Mouse (Mus musculus) C2C12 (cell line): ENCODE results near the gene Sox2. TPM values are rescaled to one million over a fixed set of nuclear protein-coding genes. Genes with fewer than 3 reads are reported as not detected.

Experiments used
- H3K27me3 ChIP-seq: one replicate; pipeline ENCODE4 v1.6.1; 2011; ENCODE audit not compliant: control insufficient read depth, insufficient read depth, insufficient read length
- H3K36me3 ChIP-seq: one replicate; pipeline ENCODE4 v1.6.1; 2011; ENCODE audit not compliant: control insufficient read depth, insufficient read depth
- H3K4me3 ChIP-seq: one replicate; pipeline ENCODE4 v1.5.1; 2011; ENCODE audit warnings: mild to moderate bottlenecking, control low read depth; ENCODE audit not compliant: poor library complexity, insufficient read depth, severe bottlenecking
- H3K79me2 ChIP-seq: one replicate; pipeline ENCODE4 v1.6.1; 2011; ENCODE audit not compliant: control insufficient read depth, insufficient read depth
- H3K79me3 ChIP-seq: one replicate; pipeline ENCODE4 v1.6.1; 2011; ENCODE audit warnings: low read depth, control low read depth
- H3ac ChIP-seq: one replicate; pipeline ENCODE3; 2011; ENCODE audit warnings: low read depth; ENCODE audit not compliant: control insufficient read depth, insufficient read length
- CEBPB ChIP-seq: IDR thresholded peaks from one replicate; pipeline ENCODE4 v1.6.1; 2011; ENCODE audit warnings: low read depth, mild to moderate bottlenecking, control low read depth, moderate library complexity
- CTCF ChIP-seq: IDR thresholded peaks from one replicate; pipeline ENCODE4 v1.5.1; 2011; ENCODE audit not compliant: control insufficient read depth, insufficient read depth, insufficient read length
- FOSL1 ChIP-seq: IDR thresholded peaks from one replicate; pipeline ENCODE4 v1.8.0; 2011; ENCODE audit warnings: mild to moderate bottlenecking, low read length; ENCODE audit not compliant: poor library complexity, insufficient read depth, severe bottlenecking
- MAX ChIP-seq: IDR thresholded peaks from one replicate; pipeline ENCODE4 v1.6.1; 2011; ENCODE audit warnings: mild to moderate bottlenecking, control low read depth
- MYOD1 ChIP-seq: IDR thresholded peaks from one replicate; pipeline ENCODE4 v1.6.1; 2011; ENCODE audit warnings: low read depth; ENCODE audit not compliant: control insufficient read depth, insufficient read length
- MYOG ChIP-seq: IDR thresholded peaks from one replicate; pipeline ENCODE4 v1.6.1; 2011; ENCODE audit not compliant: control insufficient read depth, insufficient read length; ENCODE audit errors: extremely low read depth
- USF1 ChIP-seq: IDR thresholded peaks from one replicate; pipeline ENCODE4 v1.6.1; 2011; ENCODE audit warnings: low read depth, mild to moderate bottlenecking, control low read depth, moderate library complexity
- polyA plus RNA-seq: library from polyadenylated mRNA; unstranded; fragments of >200 nt; fragmentation: generic; extraction: Trizol; gene quantifications from one replicate; pipeline ENCODE4 v1.2.1, GENCODE M21; 2012; ENCODE audit warnings: missing spikeins

Gene Sox2
- polyA plus RNA-seq, 1 experiment, result 0.01 TPM

GRCm38 (mm10) chr3:34624721-34625270 is 25.4 kb upstream of the Sox2 start:
- Histone ChIP-seq H3K79me2 (no peaks in the 10 kb centered on the region), H3K79me3 (no peaks in the 10 kb centered on the region), H3K27me3 (peaks cover 6% of the 10 kb centered on the region), H3K4me3 (no peak overlapping the region), H3K36me3 (no peaks in the 10 kb centered on the region), H3ac (no peak overlapping the region)
- no peak for TF ChIP-seq MYOG
- TF ChIP-seq MYOD1, result no peak
- TF ChIP-seq CEBPB, result no peak
- TF ChIP-seq USF1, result no peak
- TF ChIP-seq CTCF, result no peak
- TF ChIP-seq MAX, result no peak
- no peak for TF ChIP-seq FOSL1

DNA sequence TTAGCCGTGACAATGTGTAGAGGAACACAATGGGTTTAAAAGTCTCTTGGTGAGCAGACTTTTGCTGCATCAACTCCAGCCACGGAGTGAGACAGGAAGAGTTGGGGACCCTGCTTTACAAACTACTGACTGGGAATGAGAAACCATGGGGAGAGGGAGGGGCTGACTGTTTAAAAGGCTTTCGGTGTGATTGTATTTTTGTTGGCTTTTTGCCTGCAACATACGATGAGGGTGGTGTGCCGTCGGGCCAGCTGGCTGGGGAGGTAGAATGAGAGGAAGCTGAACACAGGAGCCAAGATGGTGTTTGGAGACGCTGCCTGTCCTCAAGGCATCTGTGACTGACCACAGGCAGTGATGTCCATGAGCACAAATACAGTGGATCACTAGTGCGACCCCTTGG is 23.7 kb upstream of the Sox2 start:
- Histone ChIP-seq H3K27me3 (peaks cover 6% of the 10 kb centered on the region), H3K4me3 (no peak overlapping the region), H3ac (no peak overlapping the region), H3K79me3 (no peaks in the 10 kb centered on the region), H3K79me2 (no peaks in the 10 kb centered on the region), H3K36me3 (no peaks in the 10 kb centered on the region)
- no peak for TF ChIP-seq MYOG
- TF ChIP-seq CTCF, result no peak
- TF ChIP-seq MAX, result no peak
- TF ChIP-seq FOSL1, result no peak
- no peak for TF ChIP-seq USF1
- no peak for TF ChIP-seq CEBPB
- TF ChIP-seq MYOD1, result no peak

GRCm38 (mm10) chr3:34630031-34630430 is 20.2 kb upstream of the Sox2 start:
- H3K4me3 ChIP-seq, result no peak overlapping the region
- TF ChIP-seq MAX, result no peak
- TF ChIP-seq MYOG, result no peak
- TF ChIP-seq USF1, result no peak
- no peak for TF ChIP-seq CEBPB
- no peak for TF ChIP-seq MYOD1
- TF ChIP-seq FOSL1, result no peak
- no peak for TF ChIP-seq CTCF
- H3K79me3 ChIP-seq, result no peaks in the 10 kb centered on the region
- no peaks in the 10 kb centered on the region for H3K79me2 ChIP-seq
- peaks cover 10% of the 10 kb centered on the region for H3K27me3 ChIP-seq
- no peaks in the 10 kb centered on the region for H3K36me3 ChIP-seq
- H3ac ChIP-seq, result no peak overlapping the region

GRCm38 (mm10) chr3:34630736-34631135 is 19.5 kb upstream of the Sox2 start:
- Histone ChIP-seq H3K36me3 (no peaks in the 10 kb centered on the region), H3K79me2 (no peaks in the 10 kb centered on the region), H3K27me3 (peaks cover 11% of the 10 kb centered on the region), H3K4me3 (no peak overlapping the region), H3ac (no peak overlapping the region), H3K79me3 (no peaks in the 10 kb centered on the region)
- TF ChIP-seq USF1 (no peak), CEBPB (no peak), MYOG (no peak), MAX (no peak), MYOD1 (no peak), CTCF (no peak), FOSL1 (no peak)

GRCm38 (mm10) chr3:34636958-34637357 is 13.2 kb upstream of the Sox2 start:
- Histone ChIP-seq H3ac (no peak overlapping the region), H3K79me3 (no peaks in the 10 kb centered on the region), H3K79me2 (no peaks in the 10 kb centered on the region), H3K4me3 (no peak overlapping the region), H3K27me3 (peaks cover 10% of the 10 kb centered on the region), H3K36me3 (no peaks in the 10 kb centered on the region)
- TF ChIP-seq CTCF, result no peak

DNA sequence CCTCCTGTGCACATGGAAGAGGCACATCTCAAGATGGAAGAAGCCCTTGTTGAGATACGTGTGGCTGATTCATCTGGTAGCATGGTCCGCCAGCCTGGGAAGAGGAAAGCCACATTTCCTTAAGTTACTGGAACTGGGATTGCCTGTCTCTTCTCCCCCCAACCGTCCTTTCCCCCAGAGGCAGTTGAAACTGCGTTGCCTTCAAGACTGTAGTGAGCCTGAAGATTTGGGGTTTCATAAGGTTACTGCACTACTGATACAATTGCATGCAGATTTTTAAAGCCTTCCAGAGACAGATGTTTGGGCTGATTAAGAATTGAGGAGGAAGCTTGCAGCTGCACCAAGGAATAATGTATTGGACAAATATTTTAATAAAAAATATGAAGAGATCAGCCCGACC is 12.7 kb upstream of the Sox2 start:
- no peaks in the 10 kb centered on the region for H3K79me2 ChIP-seq
- H3K27me3 ChIP-seq, result peaks cover 15% of the 10 kb centered on the region

More for the DNA sequence above, 12.7 kb upstream of the Sox2 start:
- Histone ChIP-seq H3ac (no peak overlapping the region), H3K4me3 (no peak overlapping the region), H3K36me3 (no peaks in the 10 kb centered on the region), H3K79me3 (no peaks in the 10 kb centered on the region)
- TF ChIP-seq MYOD1 (no peak), FOSL1 (no peak)
